Mouse (Mus musculus): ENCODE measurements around the gene Ngrn.

The Ngrn gene

GRCm38 (mm10) chr7:80257706-80258105, 3.3 kb upstream of the Ngrn start:
- intact Hi-C loops (cut with DNase I), result loop anchor here (5.0 kb wide), 1 partner anchor 115 kb away; no protein-coding TSS in a partner anchor

GRCm38 (mm10) chr7:80261372-80261990, 466 bp downstream of the Ngrn start:
- intact Hi-C loops (cut with DNase I), result no loop called here

- intact Hi-C loops (cut with DNase I), result no loop called here
These were observed 3.6 kb downstream of the Ngrn start for GRCm38 (mm10) chr7:80264606-80265005.

GRCm38 (mm10) chr7:80267764-80268163, 6.7 kb downstream of the Ngrn start:
- intact Hi-C loops (cut with DNase I), result no loop called here

GRCm38 (mm10) chr7:80268897-80269750, 8.1 kb downstream of the Ngrn start, which contains the start of gene Vps33b:
TSS of gene Vps33b (plus strand) at chr7:80269649.
- intact Hi-C loops (cut with DNase I), result no loop called here

GRCm38 (mm10) chr7:80269751-80270255, 8.8 kb downstream of the Ngrn start:
- intact Hi-C loops (cut with DNase I), result no loop called here

GRCm38 (mm10) chr7:80273456-80273855, 12.4 kb downstream of the Ngrn start:
- intact Hi-C loops (cut with DNase I), result no loop called here

GRCm38 (mm10) chr7:80276374-80276773, 15.4 kb downstream of the Ngrn start:
- intact Hi-C loops (cut with DNase I), result no loop called here

- intact Hi-C loops (cut with DNase I), result no loop called here
These were observed 19.0 kb downstream of the Ngrn start for GRCm38 (mm10) chr7:80280032-80280431.

- intact Hi-C loops (cut with DNase I), result no loop called here
These were observed 20.0 kb downstream of the Ngrn start for GRCm38 (mm10) chr7:80280998-80281397.

GRCm38 (mm10) chr7:80281646-80282045, 20.6 kb downstream of the Ngrn start:
- intact Hi-C loops (cut with DNase I), result no loop called here

GRCm38 (mm10) chr7:80283226-80283918, 22.4 kb downstream of the Ngrn start:
- intact Hi-C loops (cut with DNase I), result no loop called here

GRCm38 (mm10) chr7:80284391-80284790, 23.4 kb downstream of the Ngrn start:
- intact Hi-C loops (cut with DNase I), result no loop called here

GRCm38 (mm10) chr7:80285725-80286124, 24.7 kb downstream of the Ngrn start:
- intact Hi-C loops (cut with DNase I), result no loop called here

GRCm38 (mm10) chr7:80287736-80288135, 26.7 kb downstream of the Ngrn start:
- intact Hi-C loops (cut with DNase I), result no loop called here

- intact Hi-C loops (cut with DNase I), result no loop called here
These were observed 33.2 kb downstream of the Ngrn start, which contains the start of gene Prc1 for GRCm38 (mm10) chr7:80294062-80294763. TSS of gene Prc1 (plus strand) at chr7:80294450.

- intact Hi-C loops (cut with DNase I), result no loop called here
These were observed 34.0 kb downstream of the Ngrn start for GRCm38 (mm10) chr7:80294764-80295648.

GRCm38 (mm10) chr7:80296462-80296861, 35.4 kb downstream of the Ngrn start:
- intact Hi-C loops (cut with DNase I), result no loop called here

GRCm38 (mm10) chr7:80297041-80297440, 36.0 kb downstream of the Ngrn start:
- intact Hi-C loops (cut with DNase I), result no loop called here

GRCm38 (mm10) chr7:80298754-80299153, 37.7 kb downstream of the Ngrn start:
- intact Hi-C loops (cut with DNase I), result no loop called here
